Mouse (Mus musculus) stomach, embryonic 16.5 days (tissue): ENCODE results near the gene Slc15a1. TPM values are rescaled to one million over a fixed set of nuclear protein-coding genes. Genes with fewer than 3 reads are reported as not detected.
A peak's percentile ranks its signal among the peaks of the same experiment; 100 is the strongest.

Experiments
- ATAC-seq: fragments of 200-750 bp; cut with Nextera tagmentation; 2 replicates; pipeline ENCODE4 v1.8.0; 2017; ENCODE audit warnings: moderate number of reproducible peaks, moderate TSS enrichment; ENCODE audit not compliant: insufficient read depth, low FRiP score
- H3K27ac ChIP-seq: fragments of 300-500 bp; sonication (generic); 2 replicates; pipeline ENCODE4 v1.5.1; 2014; ENCODE audit warnings: low read length
- H3K27me3 ChIP-seq: fragments of 300-500 bp; sonication (generic); 2 replicates; pipeline ENCODE4 v1.6.1; 2014; ENCODE audit warnings: low read length, control low read depth, mixed read lengths; ENCODE audit not compliant: control insufficient read depth, insufficient read depth
- H3K36me3 ChIP-seq: fragments of 300-500 bp; sonication (generic); 2 replicates; pipeline ENCODE4 v1.6.1; 2014; ENCODE audit warnings: low read length; ENCODE audit not compliant: control insufficient read depth, insufficient read depth
- H3K4me1 ChIP-seq: fragments of 300-500 bp; sonication (generic); 2 replicates; pipeline ENCODE4 v1.6.1; 2014; ENCODE audit warnings: low read length, control low read depth, mixed read lengths; ENCODE audit not compliant: control insufficient read depth, insufficient read depth
- H3K4me2 ChIP-seq: fragments of 300-500 bp; sonication (generic); 2 replicates; pipeline ENCODE4 v1.6.1; 2014; ENCODE audit warnings: low read depth, low read length, mixed read lengths
- H3K4me3 ChIP-seq: fragments of 300-500 bp; sonication (generic); replicated peaks from 2 replicates; pipeline ENCODE4 v1.5.1; 2014; ENCODE audit warnings: mild to moderate bottlenecking, low read length
- H3K9ac ChIP-seq: fragments of 300-500 bp; sonication (generic); 2 replicates; pipeline ENCODE4 v1.6.1; 2014; ENCODE audit warnings: low read length
- H3K9me3 ChIP-seq: fragments of 300-500 bp; sonication (generic); replicated peaks from 2 replicates; pipeline ENCODE4 v1.6.1; 2016; ENCODE audit warnings: low read length, control low read depth; ENCODE audit not compliant: control insufficient read depth
- whole genome bisulfite sequencing: fragments of 180-500 bp; shearing (Covaris S2); extraction: QIAGEN DNeasy Blood & Tissue Kit; methylation state at CpG from one replicate; pipeline ENCODE4 v1.1.7; 2014; 5-methylcytosine and 5-hydroxymethylcytosine counted together
- polyA plus RNA-seq: library from polyadenylated mRNA; unstranded; fragments of >200 nt; fragmentation: Nextera tagmentation; extraction: Ambion mirVana; gene quantifications from 2 replicates; pipeline ENCODE4 v1.2.1, GENCODE M21; 2015

Slc15a1 gene
- polyA plus RNA-seq, 1 experiment from 2014 or later = 4.0 TPM

- no peak for ATAC-seq
- Histone ChIP-seq H3K9ac (no peak overlapping the region), H3K4me1 (no peaks in the 10 kb centered on the region), H3K4me2 (no peak overlapping the region), H3K27ac (no peak overlapping the region), H3K36me3 (no peaks in the 10 kb centered on the region), H3K4me3 (no peak overlapping the region), H3K9me3 (peaks cover 8% of the 10 kb centered on the region; the same call in 1 of the 2 replicates), H3K27me3 (no peaks in the 10 kb centered on the region)
- 75% methylated on average over 17 of the region's 17 CpGs for WGBS
Measured at GRCm38 (mm10) chr14:121429854-121430535, 75.1 kb downstream of the Slc15a1 start.

- Histone ChIP-seq H3K4me3 (no peak overlapping the region), H3K4me1 (peaks cover 6% of the 10 kb centered on the region; the same call in 1 of the 2 replicates), H3K9ac (no peak overlapping the region), H3K27ac (no peak overlapping the region), H3K4me2 (no peak overlapping the region), H3K9me3 (peaks cover 8% of the 10 kb centered on the region; the same call in 1 of the 2 replicates), H3K36me3 (no peaks in the 10 kb centered on the region), H3K27me3 (no peaks in the 10 kb centered on the region)
- ATAC-seq = no peak
- 95% methylated on average over 4 of the region's 4 CpGs for WGBS
Measured at GRCm38 (mm10) chr14:121428148-121428547, 76.9 kb downstream of the Slc15a1 start.

GRCm38 (mm10) chr14:121426743-121427142 lies 78.3 kb downstream of the Slc15a1 start:
- no peaks in the 10 kb centered on the region for H3K36me3 ChIP-seq
- peaks cover 10% of the 10 kb centered on the region for H3K4me1 ChIP-seq
- H3K27me3 ChIP-seq = no peaks in the 10 kb centered on the region
- H3K9me3 ChIP-seq = peaks cover 8% of the 10 kb centered on the region; the same call in 1 of the 2 replicates
- no peak overlapping the region for H3K9ac ChIP-seq
- H3K27ac ChIP-seq = no peak overlapping the region
- no peak for ATAC-seq
- no peak overlapping the region for H3K4me2 ChIP-seq
- no peak overlapping the region for H3K4me3 ChIP-seq

GRCm38 (mm10) chr14:121425004-121425793 lies 79.9 kb downstream of the Slc15a1 start:
- no peaks in the 10 kb centered on the region for H3K27me3 ChIP-seq
- WGBS = 66% methylated on average over 7 of the region's 7 CpGs
- no peak overlapping the region for H3K27ac ChIP-seq
- 0 out of 2 replicates have a peak, but pooled peaks have one; percentile 21 for ATAC-seq
- H3K36me3 ChIP-seq = no peaks in the 10 kb centered on the region
- H3K9ac ChIP-seq = no peak overlapping the region
- H3K9me3 ChIP-seq = peaks cover 14% of the 10 kb centered on the region; the same call in 1 of the 2 replicates
- H3K4me2 ChIP-seq = no peak overlapping the region
- no peak overlapping the region for H3K4me3 ChIP-seq
- H3K4me1 ChIP-seq = peaks cover 10% of the 10 kb centered on the region

- Histone ChIP-seq H3K4me1 (peaks cover 10% of the 10 kb centered on the region), H3K4me2 (peak overlapping the region; percentile 28), H3K27me3 (no peaks in the 10 kb centered on the region), H3K27ac (peak overlapping the region; percentile 75), H3K9ac (no peak overlapping the region), H3K4me3 (no peak overlapping the region), H3K9me3 (peaks cover 11% of the 10 kb centered on the region; the same call in 1 of the 2 replicates), H3K36me3 (no peaks in the 10 kb centered on the region)
- 38% methylated on average over 7 of the region's 7 CpGs for WGBS
- ATAC-seq = no peak
Measured at GRCm38 (mm10) chr14:121423341-121423751, 81.7 kb downstream of the Slc15a1 start.

- H3K36me3 ChIP-seq = no peaks in the 10 kb centered on the region
- H3K27me3 ChIP-seq = no peaks in the 10 kb centered on the region
- H3K27ac ChIP-seq = peak overlapping the region; percentile 75
- no peak overlapping the region for H3K4me3 ChIP-seq
- 0 out of 2 replicates have a peak overlapping the region, but pooled peaks have one; percentile 13 for H3K9ac ChIP-seq
- peaks cover 10% of the 10 kb centered on the region for H3K4me1 ChIP-seq
- H3K4me2 ChIP-seq = peak overlapping the region; percentile 28
- ATAC-seq = peak; percentile 69; the same call in 1 of the 2 replicates
- 34% methylated on average over 4 of the region's 4 CpGs for WGBS
- H3K9me3 ChIP-seq = peaks cover 6% of the 10 kb centered on the region; the same call in 1 of the 2 replicates
Measured at GRCm38 (mm10) chr14:121422664-121423340, 82.2 kb downstream of the Slc15a1 start.

GRCm38 (mm10) chr14:121422000-121422399 lies 83.1 kb downstream of the Slc15a1 start:
- Histone ChIP-seq H3K9me3 (peaks cover 6% of the 10 kb centered on the region; the same call in 1 of the 2 replicates), H3K27ac (no peak overlapping the region), H3K9ac (no peak overlapping the region), H3K4me3 (no peak overlapping the region), H3K4me2 (no peak overlapping the region), H3K4me1 (peaks cover 10% of the 10 kb centered on the region), H3K27me3 (no peaks in the 10 kb centered on the region), H3K36me3 (no peaks in the 10 kb centered on the region)
- no peak for ATAC-seq
- 95% methylated on average over 4 of the region's 4 CpGs for WGBS

GRCm38 (mm10) chr14:121417594-121417993 lies 87.5 kb downstream of the Slc15a1 start:
- Histone ChIP-seq H3K27me3 (no peaks in the 10 kb centered on the region), H3K4me1 (peaks cover under 1% of the 10 kb centered on the region), H3K4me2 (no peak overlapping the region), H3K4me3 (no peak overlapping the region), H3K36me3 (no peaks in the 10 kb centered on the region), H3K9ac (no peak overlapping the region), H3K27ac (no peak overlapping the region), H3K9me3 (peaks cover 6% of the 10 kb centered on the region; the same call in 1 of the 2 replicates)
- ATAC-seq = peak; percentile 51; the same call in 1 of the 2 replicates
- WGBS = 59% methylated on average over 5 of the region's 5 CpGs
